In the genomic region with DNA sequence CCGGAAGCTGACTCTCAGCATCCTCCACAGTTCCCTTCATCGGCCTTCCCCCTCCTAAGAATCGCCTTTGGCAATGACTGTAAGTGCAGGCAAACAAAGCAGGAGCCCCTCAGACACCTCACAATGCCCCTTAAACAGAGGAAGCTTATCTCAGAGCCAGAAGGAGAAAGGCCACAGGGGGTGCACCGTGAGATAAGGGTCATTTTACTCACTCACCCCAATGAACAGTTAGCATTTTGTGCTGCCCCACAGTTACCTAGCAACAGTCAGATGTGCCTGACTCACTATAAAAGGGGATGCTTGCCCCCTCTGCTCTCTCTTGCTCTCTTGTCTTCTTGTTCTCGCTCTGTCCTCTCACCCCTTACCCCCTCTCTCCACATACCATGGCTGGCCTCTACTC, we compare ENCODE assay signal across 18 mouse cellular contexts.
DNase-seq lines count a peak whose midpoint lies in the region; ATAC-seq and TF ChIP-seq lines count a peak whose summit lies in the region.
"Had no signal": no experiment of that assay in that cellular context is flagged by ENCODE, and none has a peak within 500 bp of the region (broad histone marks: within the 10 kb centered on the region; RNA-seq: fewer than 3 reads in every experiment).

No protein-coding gene starts in this region.

- no peak overlapping the region for H3K4me3 ChIP-seq in forebrain, embryonic 10.5 days
- H3K4me3 ChIP-seq in forebrain, embryonic 12.5 days (replicated peaks) = no peak overlapping the region
- no peak overlapping the region for H3K4me3 ChIP-seq in forebrain, embryonic 15.5 days
- H3K4me3 ChIP-seq in hindbrain, postnatal 0 days (ENCODE audit: low read length) = no peak overlapping the region
- no peak overlapping the region for H3K4me3 ChIP-seq in neural tube, embryonic 14.5 days (ENCODE audit: low read depth, low read length)
- H3K4me3 ChIP-seq: erythroblast, embryonic 14.5 days; heart, embryonic 12.5 days; myocyte had no signal

- H3K4me1 ChIP-seq in forebrain, embryonic 10.5 days = peaks cover 27% of the 10 kb centered on the region
- H3K4me1 ChIP-seq in forebrain, embryonic 12.5 days = peaks cover 17% of the 10 kb centered on the region
- peaks cover 7% of the 10 kb centered on the region; the same call in 1 of the 2 replicates for H3K4me1 ChIP-seq in forebrain, embryonic 15.5 days
- H3K4me1 ChIP-seq in hindbrain, postnatal 0 days (ENCODE audit: insufficient read depth, low read length) = no peaks in the 10 kb centered on the region; the same call in 1 of the 2 replicates
- H3K4me1 ChIP-seq in neural tube, embryonic 14.5 days (ENCODE audit: control insufficient read depth, insufficient read depth, low read length) = peaks cover 3% of the 10 kb centered on the region; the same call in 1 of the 2 replicates

- ATAC-seq in forebrain, embryonic 12.5 days (ENCODE audit: low FRiP score) = no peak
- peak; percentile 38; the same call in 1 of the 2 replicates for ATAC-seq in forebrain, embryonic 15.5 days (replicated peaks)
- peak; percentile 52 for ATAC-seq in hindbrain, postnatal 0 days
- ATAC-seq in neural tube, embryonic 14.5 days (ENCODE audit: low read depth) = no peak
- ATAC-seq in granulocyte monocyte progenitor cell, adult 5-6 weeks (replicated peaks; ENCODE audit: poor library complexity, severe bottlenecking) = no peak
- ATAC-seq: inflammation-experienced regulatory T-cells, adult 6 months had no signal

- DNase-seq in forebrain, embryonic 10.5 days (ENCODE audit: extremely low spot score, low spot score) = peak; percentile 21
- peak; percentile 22 for DNase-seq in hindbrain, postnatal 0 days (ENCODE audit: low spot score)
- DNase-seq in cerebellum, postnatal 4 days (ENCODE audit: low spot score in 2 of 2) = no peak
- DNase-seq in right cerebral cortex, postnatal 25 days = no peak
- DNase-seq: adrenal gland, postnatal 25 days; cerebellum, postnatal 36 days; gastrocnemius, postnatal 10 days; kidney, postnatal 25 days; lung, postnatal 36 days had no signal

- 21% methylated on average over 5 of the region's 5 CpGs for WGBS in forebrain, embryonic 10.5 days
- WGBS in forebrain, embryonic 12.5 days = 21% methylated on average over 5 of the region's 5 CpGs
- WGBS in forebrain, embryonic 15.5 days = 12% methylated on average over 5 of the region's 5 CpGs
- 22% methylated on average over 5 of the region's 5 CpGs for WGBS in hindbrain, postnatal 0 days
- 20% methylated on average over 5 of the region's 5 CpGs for WGBS in neural tube, embryonic 14.5 days

- no peak for TF ChIP-seq CTCF in hindbrain, postnatal 0 days (IDR thresholded peaks at IDR 0.05; ENCODE audit: low read depth)

- H3K9me3 ChIP-seq in forebrain, embryonic 10.5 days = peaks cover 14% of the 10 kb centered on the region
- peaks cover 5% of the 10 kb centered on the region; the same call in 1 of the 2 replicates for H3K9me3 ChIP-seq in forebrain, embryonic 12.5 days
- H3K9me3 ChIP-seq in forebrain, embryonic 15.5 days = no peaks in the 10 kb centered on the region
- H3K9me3 ChIP-seq in hindbrain, postnatal 0 days (ENCODE audit: low read length) = no peaks in the 10 kb centered on the region
- no peaks in the 10 kb centered on the region for H3K9me3 ChIP-seq in neural tube, embryonic 14.5 days (ENCODE audit: control insufficient read depth, low read length)

- no peak overlapping the region for H3K9ac ChIP-seq in forebrain, embryonic 12.5 days
- no peak overlapping the region for H3K9ac ChIP-seq in forebrain, embryonic 15.5 days (replicated peaks)
- H3K9ac ChIP-seq in hindbrain, postnatal 0 days (replicated peaks; ENCODE audit: low read length) = no peak overlapping the region
- no peak overlapping the region for H3K9ac ChIP-seq in neural tube, embryonic 14.5 days (replicated peaks; ENCODE audit: low read depth, low read length)
- H3K9ac ChIP-seq: heart, embryonic 12.5 days; liver, embryonic 14.5 days had no signal

- H3K4me2 ChIP-seq in forebrain, embryonic 12.5 days = no peak overlapping the region
- no peak overlapping the region for H3K4me2 ChIP-seq in forebrain, embryonic 15.5 days (replicated peaks)
- H3K4me2 ChIP-seq in hindbrain, postnatal 0 days (ENCODE audit: low read depth, low read length) = no peak overlapping the region
- H3K4me2 ChIP-seq in neural tube, embryonic 14.5 days (ENCODE audit: low read depth, low read length) = no peak overlapping the region
- H3K4me2 ChIP-seq: heart, embryonic 12.5 days had no signal

- no peaks in the 10 kb centered on the region for H3K36me3 ChIP-seq in forebrain, embryonic 10.5 days (replicated peaks)
- H3K36me3 ChIP-seq in forebrain, embryonic 12.5 days (replicated peaks) = no peaks in the 10 kb centered on the region
- H3K36me3 ChIP-seq in forebrain, embryonic 15.5 days = no peaks in the 10 kb centered on the region
- no peaks in the 10 kb centered on the region for H3K36me3 ChIP-seq in hindbrain, postnatal 0 days (ENCODE audit: insufficient read depth, low read length)
- no peaks in the 10 kb centered on the region for H3K36me3 ChIP-seq in neural tube, embryonic 14.5 days (ENCODE audit: control insufficient read depth, insufficient read depth, low read length)
- H3K36me3 ChIP-seq: heart, embryonic 12.5 days had no signal

- H3K27me3 ChIP-seq in forebrain, embryonic 10.5 days (ENCODE audit: poor library complexity, severe bottlenecking) = no peaks in the 10 kb centered on the region
- no peaks in the 10 kb centered on the region for H3K27me3 ChIP-seq in forebrain, embryonic 12.5 days
- H3K27me3 ChIP-seq in forebrain, embryonic 15.5 days = no peaks in the 10 kb centered on the region
- no peaks in the 10 kb centered on the region for H3K27me3 ChIP-seq in hindbrain, postnatal 0 days (ENCODE audit: insufficient read depth, low read length)
- H3K27me3 ChIP-seq in neural tube, embryonic 14.5 days (ENCODE audit: control insufficient read depth, insufficient read depth, low read length) = no peaks in the 10 kb centered on the region
- H3K27me3 ChIP-seq: heart, embryonic 12.5 days had no signal

- H3K27ac ChIP-seq in forebrain, embryonic 10.5 days = peak overlapping the region; percentile 54
- no peak overlapping the region for H3K27ac ChIP-seq in forebrain, embryonic 12.5 days
- no peak overlapping the region for H3K27ac ChIP-seq in forebrain, embryonic 15.5 days (replicated peaks)
- peak overlapping the region; percentile 3; the same call in 1 of the 2 replicates for H3K27ac ChIP-seq in hindbrain, postnatal 0 days
- H3K27ac ChIP-seq in neural tube, embryonic 14.5 days (ENCODE audit: low read depth, low read length) = 0 out of 2 replicates have a peak overlapping the region, but pooled peaks have one; percentile 55
- H3K27ac ChIP-seq: liver, embryonic 14.5 days had no signal

Comparison
In these comparisons a context has a peak if more than half of its experiments do, and no peak if none do; other contexts are left out.
1. H3K27ac ChIP-seq: peak in forebrain, embryonic 10.5 days (single experiment), hindbrain, postnatal 0 days (single experiment) and neural tube, embryonic 14.5 days (single experiment); none in forebrain, embryonic 12.5 days (single experiment) and forebrain, embryonic 15.5 days (single experiment).
2. ATAC-seq: peak in forebrain, embryonic 15.5 days (single experiment) and hindbrain, postnatal 0 days (single experiment); none in forebrain, embryonic 12.5 days (single experiment), neural tube, embryonic 14.5 days (single experiment) and granulocyte monocyte progenitor cell, adult 5-6 weeks (single experiment).
3. DNase-seq: peak in forebrain, embryonic 10.5 days (single experiment) and hindbrain, postnatal 0 days (single experiment); none in cerebellum, postnatal 4 days (0 of 2) and right cerebral cortex, postnatal 25 days (single experiment).